Mouse (Mus musculus) myocyte (in vitro differentiated cells): ENCODE results near the gene Unk. TPM values are rescaled to one million over a fixed set of nuclear protein-coding genes. Genes with fewer than 3 reads are reported as not detected.

Source experiments
- H3K27me3 ChIP-seq: one replicate; pipeline ENCODE4 v1.6.1; 2011; ENCODE audit not compliant: control insufficient read depth, insufficient read depth, insufficient read length
- H3K36me3 ChIP-seq: one replicate; pipeline ENCODE4 v1.6.1; 2011; ENCODE audit not compliant: control insufficient read depth, insufficient read depth
- H3K4me2 ChIP-seq: one replicate; pipeline ENCODE4 v1.6.1; 2011; ENCODE audit warnings: low read depth, control low read depth
- H3K4me3 ChIP-seq: one replicate; pipeline ENCODE4 v1.5.1; 2011; ENCODE audit warnings: mild to moderate bottlenecking, control low read depth, moderate library complexity
- H3K79me2 ChIP-seq: one replicate; pipeline ENCODE4 v1.6.1; 2011; ENCODE audit not compliant: control insufficient read depth, insufficient read depth
- H3ac ChIP-seq: one replicate; pipeline ENCODE4 v1.6.1; 2011; ENCODE audit not compliant: control insufficient read depth, insufficient read length
- CEBPB ChIP-seq: IDR thresholded peaks from 2 replicates; pipeline ENCODE4 v1.6.1; 2011; ENCODE audit warnings: mild to moderate bottlenecking, moderate library complexity; ENCODE audit not compliant: poor library complexity, insufficient read depth, severe bottlenecking
- E2F4 ChIP-seq: IDR thresholded peaks from one replicate; pipeline ENCODE4 v1.6.1; 2011; ENCODE audit warnings: mild to moderate bottlenecking, control low read depth, moderate library complexity; ENCODE audit not compliant: insufficient read depth
- MAX ChIP-seq: IDR thresholded peaks from one replicate; pipeline ENCODE4 v1.6.1; 2011; ENCODE audit warnings: low read depth, mild to moderate bottlenecking, control low read depth
- MYOD1 ChIP-seq, 3 experiments: IDR thresholded peaks; one replicate each; pipeline ENCODE4 v1.6.1; 2011; ENCODE audit warnings: control low read depth in 2 of 3, low read depth in 2 of 3, mild to moderate bottlenecking in 2 of 3, moderate library complexity in 1 of 3; ENCODE audit not compliant: insufficient read length in 2 of 3, control insufficient read depth in 1 of 3
- MYOG ChIP-seq, 3 experiments: IDR thresholded peaks; one replicate each; pipeline ENCODE4 v1.6.1; 2011; ENCODE audit warnings: control low read depth in 2 of 3, low read depth in 2 of 3, mild to moderate bottlenecking in 2 of 3; ENCODE audit not compliant: insufficient read length in 2 of 3, control insufficient read depth in 1 of 3, insufficient read depth in 1 of 3
- POLR2A ChIP-seq: IDR thresholded peaks from one replicate; pipeline ENCODE4 v1.6.1; 2011; ENCODE audit warnings: low read depth, mild to moderate bottlenecking, control low read depth, moderate library complexity; ENCODE audit not compliant: insufficient read length
- POLR2AphosphoS2 ChIP-seq: IDR thresholded peaks from one replicate; pipeline ENCODE4 v1.6.1; 2011; ENCODE audit warnings: low read depth, control low read depth; ENCODE audit not compliant: insufficient read length
- REST ChIP-seq: IDR thresholded peaks from one replicate; pipeline ENCODE4 v1.6.1; 2011; ENCODE audit warnings: mild to moderate bottlenecking, control low read depth, moderate library complexity; ENCODE audit not compliant: insufficient read depth, insufficient read length
- SRF ChIP-seq: IDR thresholded peaks from one replicate; pipeline ENCODE4 v1.6.1; 2011; ENCODE audit warnings: low read depth; ENCODE audit not compliant: control insufficient read depth, insufficient read length
- TCF12 ChIP-seq: IDR thresholded peaks from one replicate; pipeline ENCODE4 v1.6.1; 2011; ENCODE audit warnings: mild to moderate bottlenecking, control low read depth; ENCODE audit not compliant: poor library complexity, insufficient read depth, severe bottlenecking
- TCF3 ChIP-seq: IDR thresholded peaks from one replicate; pipeline ENCODE4 v1.6.1; 2011; ENCODE audit warnings: low read depth, control low read depth; ENCODE audit not compliant: insufficient read length
- USF1 ChIP-seq: IDR thresholded peaks from one replicate; pipeline ENCODE4 v1.6.1; 2011; ENCODE audit warnings: low read depth, mild to moderate bottlenecking, control low read depth, moderate library complexity
- polyA plus RNA-seq: library from polyadenylated mRNA; unstranded; fragments of >200 nt; fragmentation: generic; extraction: Trizol; gene quantifications from one replicate; pipeline ENCODE4 v1.2.1, GENCODE M21; 2012; ENCODE audit warnings: missing spikeins

Unk gene
- polyA plus RNA-seq, 1 experiment: 15.3 TPM

GRCm38 (mm10) chr11:115995256-115995655 is 34.9 kb upstream of the Unk start:
- Histone ChIP-seq H3K27me3 (no peaks in the 10 kb centered on the region), H3K4me2 (no peak overlapping the region), H3K4me3 (no peak overlapping the region), H3K79me2 (no peaks in the 10 kb centered on the region), H3K36me3 (no peaks in the 10 kb centered on the region), H3ac (no peak overlapping the region)
- no peak for TF ChIP-seq POLR2A
- TF ChIP-seq USF1: no peak
- no peak for TF ChIP-seq SRF
- TF ChIP-seq POLR2AphosphoS2: no peak
- TF ChIP-seq CEBPB: no peak
- TF ChIP-seq TCF3: no peak
- TF ChIP-seq MYOG (IDR thresholded peaks at IDR 0.05; ENCODE audit: control insufficient read depth in 1 of 3, insufficient read depth in 1 of 3, insufficient read length in 2 of 3, low read depth in 2 of 3): no peak
- no peak for TF ChIP-seq E2F4

GRCm38 (mm10) chr11:115997047-115997446 is 33.1 kb upstream of the Unk start:
- Histone ChIP-seq H3K36me3 (no peaks in the 10 kb centered on the region), H3K4me2 (no peak overlapping the region), H3K27me3 (no peaks in the 10 kb centered on the region), H3K79me2 (no peaks in the 10 kb centered on the region), H3ac (no peak overlapping the region), H3K4me3 (no peak overlapping the region)
- no peak for TF ChIP-seq TCF3
- TF ChIP-seq MAX: no peak

GRCm38 (mm10) chr11:115997662-115998061 is 32.5 kb upstream of the Unk start:
- Histone ChIP-seq H3K36me3 (no peaks in the 10 kb centered on the region), H3K4me3 (no peak overlapping the region), H3K79me2 (no peaks in the 10 kb centered on the region), H3ac (no peak overlapping the region), H3K4me2 (no peak overlapping the region), H3K27me3 (no peaks in the 10 kb centered on the region)
- no peak for TF ChIP-seq USF1
- TF ChIP-seq TCF3: no peak
- no peak for TF ChIP-seq E2F4
- TF ChIP-seq CEBPB: no peak
- no peak for TF ChIP-seq POLR2A
- no peak for TF ChIP-seq POLR2AphosphoS2
- no peak for TF ChIP-seq TCF12
- TF ChIP-seq MYOG (IDR thresholded peaks at IDR 0.05; ENCODE audit: control insufficient read depth in 1 of 3, insufficient read depth in 1 of 3, insufficient read length in 2 of 3, low read depth in 2 of 3): no peak
- TF ChIP-seq MAX: no peak
- no peak for TF ChIP-seq SRF

- Histone ChIP-seq H3K36me3 (no peaks in the 10 kb centered on the region), H3K4me2 (peak overlapping the region; percentile 39), H3K27me3 (no peaks in the 10 kb centered on the region), H3K4me3 (no peak overlapping the region), H3K79me2 (no peaks in the 10 kb centered on the region), H3ac (no peak overlapping the region)
- TF ChIP-seq USF1 (no peak), TCF12 (no peak), MYOD1 (IDR thresholded peaks at IDR 0.05; ENCODE audit: control insufficient read depth in 1 of 3, insufficient read length in 2 of 3, low read depth in 2 of 3) (no peak), POLR2A (no peak), POLR2AphosphoS2 (no peak), TCF3 (no peak), SRF (no peak), E2F4 (no peak), REST (no peak)
These were observed 31.1 kb upstream of the Unk start for GRCm38 (mm10) chr11:115999027-115999426.

GRCm38 (mm10) chr11:115999538-116000143 is 30.5 kb upstream of the Unk start:
- TF ChIP-seq TCF3 (no peak), USF1 (no peak), REST (no peak), MYOD1 (IDR thresholded peaks at IDR 0.05; ENCODE audit: control insufficient read depth in 1 of 3, insufficient read length in 2 of 3, low read depth in 2 of 3) (no peak), TCF12 (no peak), POLR2A (no peak), CEBPB (no peak), SRF (no peak), MAX (no peak), E2F4 (no peak), MYOG (IDR thresholded peaks at IDR 0.05; ENCODE audit: control insufficient read depth in 1 of 3, insufficient read depth in 1 of 3, insufficient read length in 2 of 3, low read depth in 2 of 3) (no peak), POLR2AphosphoS2 (no peak)
- Histone ChIP-seq H3K36me3 (no peaks in the 10 kb centered on the region), H3K4me2 (peak overlapping the region; percentile 39), H3K4me3 (no peak overlapping the region), H3K27me3 (no peaks in the 10 kb centered on the region), H3K79me2 (no peaks in the 10 kb centered on the region), H3ac (no peak overlapping the region)
